25 mouse cellular contexts compared by ENCODE assay signal in the genomic region with DNA sequence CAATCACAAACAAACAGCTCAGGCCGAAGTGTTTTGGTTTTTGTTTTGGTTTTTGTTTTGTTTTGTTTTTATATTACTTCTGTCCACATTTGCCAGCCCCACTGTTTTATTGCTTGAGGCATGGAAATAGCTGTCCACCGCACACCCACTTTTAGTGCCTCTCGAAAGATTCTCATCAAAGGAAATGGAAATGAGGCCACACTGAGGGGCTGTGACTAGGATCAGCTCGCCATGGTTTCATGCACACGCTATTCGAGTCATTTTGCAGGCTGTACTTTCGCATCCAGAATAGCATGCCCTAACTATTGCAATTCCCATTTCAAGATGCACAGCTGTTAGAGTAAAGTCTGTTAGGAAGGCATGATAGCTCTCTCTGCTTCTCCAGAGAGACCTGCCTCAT.
DNase-seq lines count a peak whose midpoint lies in the region; ATAC-seq lines count a peak whose summit lies in the region.
"Had no signal": no experiment of that assay in that cellular context is flagged by ENCODE, and none has a peak within 500 bp of the region (broad histone marks: within the 10 kb centered on the region; RNA-seq: fewer than 3 reads in every experiment).

No protein-coding gene starts in this region.

- no peak for DNase-seq in midbrain, embryonic 10.5 days (ENCODE audit: low spot score)
- DNase-seq in brain, adult 2 months (ENCODE audit: low read depth, low spot score): peak; percentile 9
- peak; percentile 3 for DNase-seq in embryo, embryonic 10.5 days (ENCODE audit: low spot score)
- no peak for DNase-seq in kidney, adult 8-10 months
- DNase-seq: adrenal gland, adult 8-10 months; cerebellum, adult 11-12 months; cerebellum, postnatal 10 days; gastrocnemius, postnatal 10 days; heart, postnatal 10 days; kidney, adult 9 months; kidney, postnatal 10 days; layer of hippocampus, postnatal 36 days; left cerebral cortex, postnatal 4 days; liver, postnatal 0 days; lung, postnatal 36 days had no signal

- 53% methylated on average over 7 of the region's 7 CpGs for WGBS in midbrain, embryonic 10.5 days
- 25% methylated on average over 7 of the region's 7 CpGs for WGBS in midbrain, embryonic 13.5 days
- WGBS in neural tube, embryonic 15.5 days: 17% methylated on average over 7 of the region's 7 CpGs

- H3K9ac ChIP-seq in midbrain, embryonic 13.5 days (replicated peaks): no peak overlapping the region
- no peak overlapping the region for H3K9ac ChIP-seq in neural tube, embryonic 15.5 days (replicated peaks)
- H3K9ac ChIP-seq: embryonic facial prominence, embryonic 12.5 days; heart, embryonic 13.5 days; liver, embryonic 12.5 days; liver, postnatal 0 days had no signal

- peaks cover 19% of the 10 kb centered on the region for H3K4me1 ChIP-seq in midbrain, embryonic 10.5 days
- H3K4me1 ChIP-seq in midbrain, embryonic 13.5 days (replicated peaks): peaks cover 8% of the 10 kb centered on the region; the same call in 1 of the 2 replicates
- H3K4me1 ChIP-seq in neural tube, embryonic 15.5 days: peaks cover 3% of the 10 kb centered on the region; the same call in 1 of the 2 replicates
- H3K4me1 ChIP-seq: embryonic facial prominence, embryonic 12.5 days; forebrain, embryonic 10.5 days; heart, embryonic 13.5 days; liver, embryonic 12.5 days had no signal

- no peaks in the 10 kb centered on the region for H3K27me3 ChIP-seq in midbrain, embryonic 10.5 days (ENCODE audit: low read depth, poor library complexity, severe bottlenecking)
- no peaks in the 10 kb centered on the region for H3K27me3 ChIP-seq in midbrain, embryonic 13.5 days
- H3K27me3 ChIP-seq in neural tube, embryonic 15.5 days (replicated peaks): no peaks in the 10 kb centered on the region
- H3K27me3 ChIP-seq: CH12.LX; embryonic facial prominence, embryonic 12.5 days; heart, embryonic 13.5 days; liver, embryonic 12.5 days had no signal

- no peaks in the 10 kb centered on the region for H3K9me3 ChIP-seq in midbrain, embryonic 10.5 days (replicated peaks)
- H3K9me3 ChIP-seq in midbrain, embryonic 13.5 days: no peaks in the 10 kb centered on the region
- no peaks in the 10 kb centered on the region for H3K9me3 ChIP-seq in neural tube, embryonic 15.5 days (replicated peaks)
- H3K9me3 ChIP-seq: embryonic facial prominence, embryonic 12.5 days; forebrain, embryonic 10.5 days; heart, embryonic 13.5 days; liver, embryonic 12.5 days had no signal

- H3K27ac ChIP-seq in midbrain, embryonic 10.5 days (replicated peaks): 0 out of 2 replicates have a peak overlapping the region, but pooled peaks have one; percentile 28
- H3K27ac ChIP-seq in midbrain, embryonic 13.5 days: no peak overlapping the region
- no peak overlapping the region for H3K27ac ChIP-seq in neural tube, embryonic 15.5 days (replicated peaks)
- H3K27ac ChIP-seq: embryonic facial prominence, embryonic 12.5 days; forebrain, embryonic 10.5 days; heart, embryonic 13.5 days; liver, embryonic 12.5 days had no signal

- H3K4me3 ChIP-seq in midbrain, embryonic 10.5 days: no peak overlapping the region
- H3K4me3 ChIP-seq in midbrain, embryonic 13.5 days (replicated peaks): no peak overlapping the region
- H3K4me3 ChIP-seq in neural tube, embryonic 15.5 days (replicated peaks): no peak overlapping the region
- H3K4me3 ChIP-seq: embryonic facial prominence, embryonic 12.5 days; forebrain, embryonic 10.5 days; heart, embryonic 13.5 days; liver, embryonic 12.5 days had no signal

- no peak for ATAC-seq in midbrain, embryonic 13.5 days
- ATAC-seq in neural tube, embryonic 15.5 days (ENCODE audit: low FRiP score): peak; percentile 61
- ATAC-seq: activated CD4-positive, CD25-positive, alpha-beta regulatory T cell, adult 4 months; forebrain, embryonic 16.5 days; intestine, embryonic 16.5 days; liver, embryonic 12.5 days; liver, postnatal 0 days had no signal

- no peak overlapping the region for H3K4me2 ChIP-seq in midbrain, embryonic 13.5 days (replicated peaks)
- peak overlapping the region; percentile 13; the same call in 1 of the 2 replicates for H3K4me2 ChIP-seq in neural tube, embryonic 15.5 days
- H3K4me2 ChIP-seq: embryonic facial prominence, embryonic 12.5 days; heart, embryonic 13.5 days; liver, embryonic 12.5 days had no signal

- no peaks in the 10 kb centered on the region for H3K36me3 ChIP-seq in midbrain, embryonic 10.5 days
- no peaks in the 10 kb centered on the region for H3K36me3 ChIP-seq in midbrain, embryonic 13.5 days
- no peaks in the 10 kb centered on the region for H3K36me3 ChIP-seq in neural tube, embryonic 15.5 days
- H3K36me3 ChIP-seq: embryonic facial prominence, embryonic 12.5 days; forebrain, embryonic 10.5 days; heart, embryonic 13.5 days; liver, embryonic 12.5 days had no signal

Comparison
In these comparisons a context has a peak if more than half of its experiments do, and no peak if none do; other contexts are left out.
1. DNase-seq: peak in brain, adult 2 months (single experiment) and embryo, embryonic 10.5 days (single experiment); none in midbrain, embryonic 10.5 days (single experiment) and kidney, adult 8-10 months (0 of 2).